Mouse (Mus musculus) c-Kit-negative CD71-positive TER-119-positive erythroid progenitor cells, embryonic 14.5 days (primary cell): ENCODE measurements around the gene Rbm19.

Experiments used
- DNase-seq: peaks from one replicate; pipeline ENCODE4 v3.0.0-alpha.2; 2013; ENCODE audit warnings: low read depth, low spot score

The Rbm19 gene

DNA sequence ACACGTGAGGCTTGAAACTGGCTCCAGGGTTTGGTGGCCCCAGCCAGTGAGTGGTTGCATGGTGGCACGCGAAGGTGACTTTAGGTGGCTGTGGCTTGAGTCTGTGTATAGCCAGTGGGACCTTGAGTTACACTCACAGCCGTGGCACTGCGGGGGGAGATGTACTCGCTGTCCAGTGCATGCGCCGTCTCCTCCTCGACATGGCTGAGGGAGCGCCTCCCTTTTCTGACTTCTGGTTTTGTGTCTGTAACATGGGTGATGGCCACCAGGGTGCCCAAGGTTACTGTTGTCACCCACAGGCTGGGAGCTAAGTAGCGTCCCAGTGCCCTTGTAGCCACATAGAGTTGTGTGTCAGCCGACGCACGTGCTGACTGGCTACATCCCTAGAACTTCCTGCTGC is 19.1 kb downstream of the Rbm19 start:
- DNase-seq, result no peak

DNA sequence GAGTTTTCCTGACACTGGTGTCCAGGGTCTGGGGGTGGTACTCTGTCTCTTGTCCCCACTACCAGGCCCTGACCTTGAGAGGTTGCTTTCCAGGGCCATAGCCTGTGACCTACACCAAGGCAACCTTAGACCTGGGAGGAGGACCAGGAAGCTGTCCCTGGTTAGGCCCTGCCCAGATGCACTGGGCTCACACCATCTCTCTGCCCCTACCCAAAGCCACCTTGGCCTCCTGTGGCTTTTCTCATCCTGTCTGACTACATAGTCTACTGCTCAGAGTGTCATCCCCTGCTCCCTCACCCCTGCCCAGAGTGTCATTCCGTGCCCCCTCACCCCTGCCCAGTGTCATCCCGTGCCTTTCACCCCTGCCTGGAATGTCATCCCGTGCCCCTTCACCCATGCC is 19.6 kb downstream of the Rbm19 start:
- DNase-seq, result no peak

DNA sequence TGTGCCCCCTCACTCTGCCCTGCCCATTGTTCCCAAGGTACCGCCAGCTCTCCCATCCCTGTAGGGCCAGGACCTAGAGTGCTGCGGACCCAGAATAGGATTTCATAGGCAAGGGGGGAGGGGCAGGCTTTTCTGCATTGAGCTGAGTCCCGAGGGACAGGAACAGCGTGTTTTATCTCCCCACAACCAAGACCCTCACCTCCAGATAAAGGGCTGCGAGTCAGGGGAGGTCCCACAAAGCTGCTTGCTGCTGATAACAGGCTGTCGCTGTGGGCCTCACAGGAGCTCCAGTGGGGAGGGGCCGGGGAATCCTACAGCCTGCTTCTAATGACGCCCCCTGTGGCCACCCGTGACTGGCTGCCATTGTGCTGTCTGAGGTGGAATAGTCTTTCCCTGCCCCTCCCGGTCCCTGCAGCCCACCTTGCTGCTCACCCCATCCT is 20.0 kb downstream of the Rbm19 start:
- DNase-seq, result peak; percentile 71

DNA sequence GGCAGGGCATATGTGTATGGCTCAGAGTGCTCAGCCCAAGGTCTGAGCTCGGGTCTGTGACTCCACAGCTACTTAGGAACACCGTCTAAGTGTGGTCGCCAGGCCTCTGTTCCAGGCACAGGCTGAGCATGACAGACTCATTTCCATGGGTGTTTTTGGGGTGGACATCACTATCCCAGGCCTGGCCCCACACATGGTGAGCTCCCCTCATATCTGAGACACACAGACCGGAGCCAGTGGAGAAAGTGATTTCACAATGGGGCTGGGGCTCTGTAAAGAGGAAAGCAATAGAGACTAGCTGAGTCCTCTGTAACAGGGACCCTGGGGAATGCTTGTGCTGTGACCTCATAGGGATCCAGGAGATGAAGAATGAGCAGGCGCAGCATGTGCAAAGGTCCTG is 20.8 kb downstream of the Rbm19 start:
- no peak for DNase-seq

DNA sequence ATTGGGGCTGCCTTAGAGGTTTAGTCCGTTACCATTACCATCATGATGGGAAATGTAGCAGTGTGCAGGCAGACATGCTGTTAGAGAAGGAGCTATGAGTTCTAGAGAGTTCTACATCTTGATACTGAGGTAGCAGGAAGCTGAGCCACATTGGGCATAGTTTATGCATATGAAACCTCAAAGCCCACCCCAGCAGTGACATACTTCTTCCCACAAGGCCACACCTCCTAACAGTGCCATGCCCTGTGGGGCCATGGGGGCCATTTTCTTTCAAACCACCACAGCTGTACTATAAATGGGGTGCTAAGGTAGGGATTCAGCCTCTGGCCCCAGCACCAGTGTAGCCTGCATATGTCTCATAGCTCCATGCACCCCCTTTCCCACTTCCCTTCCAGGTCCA is 21.6 kb downstream of the Rbm19 start:
- DNase-seq, result no peak

DNA sequence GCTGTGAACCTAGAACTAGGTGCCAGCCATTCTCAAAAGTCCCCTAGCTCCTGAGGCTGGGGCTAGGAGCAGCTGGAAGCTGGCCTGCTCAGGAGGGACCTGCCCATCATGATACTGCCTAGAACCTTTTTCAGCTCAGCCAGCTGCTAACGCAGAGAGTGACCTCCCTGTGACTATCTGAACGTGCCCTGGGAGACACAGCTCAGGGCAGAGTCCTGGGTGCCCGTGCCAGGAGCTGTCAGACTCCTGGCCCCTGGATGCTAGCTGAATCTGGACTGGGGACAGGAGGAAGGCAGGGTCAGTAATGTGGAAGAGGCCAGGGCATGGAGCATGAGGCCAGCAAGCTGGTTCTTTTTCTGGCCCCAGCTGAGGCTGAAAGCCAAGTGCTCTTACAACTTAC is 22.1 kb downstream of the Rbm19 start:
- DNase-seq, result no peak

DNA sequence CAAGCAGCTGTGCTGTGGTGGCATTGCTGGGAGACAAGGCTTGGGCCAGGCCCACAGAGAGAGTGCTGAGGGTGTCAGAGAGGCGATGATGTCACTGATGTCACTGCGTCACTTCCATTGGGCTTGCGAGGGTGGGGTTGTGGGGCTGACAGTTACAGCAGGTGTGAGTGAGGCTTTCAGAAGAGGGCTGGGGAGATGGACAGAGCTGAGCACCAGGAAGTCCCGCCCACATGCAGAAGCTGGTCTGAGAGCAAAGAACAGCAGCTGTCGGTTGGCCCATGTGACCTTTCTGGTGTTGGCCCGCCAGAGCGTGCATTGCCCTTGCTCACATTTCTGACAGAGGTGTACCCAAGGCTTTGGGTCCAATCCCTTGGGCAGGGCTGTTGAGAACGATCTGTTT is 23.0 kb downstream of the Rbm19 start:
- no peak for DNase-seq

DNA sequence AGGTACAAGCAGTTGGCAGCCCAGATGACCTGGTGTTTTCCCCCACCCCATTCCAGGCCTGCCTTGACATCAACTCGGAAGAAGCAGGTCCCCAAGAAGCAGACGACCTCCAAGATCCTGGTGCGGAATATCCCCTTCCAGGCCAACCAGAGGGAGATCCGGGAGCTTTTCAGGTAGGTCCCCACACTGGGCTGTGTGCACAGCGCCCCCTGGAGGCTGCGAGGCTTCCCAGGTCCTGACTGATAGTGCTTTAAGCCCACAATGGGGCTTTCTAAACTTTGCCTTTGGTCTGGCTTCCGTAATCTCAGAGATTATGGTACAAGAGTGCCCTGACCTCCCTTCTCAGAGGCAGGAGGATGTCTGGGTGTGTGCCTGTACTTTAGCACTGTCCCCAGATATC is 27.7 kb downstream of the Rbm19 start:
- DNase-seq, result no peak

DNA sequence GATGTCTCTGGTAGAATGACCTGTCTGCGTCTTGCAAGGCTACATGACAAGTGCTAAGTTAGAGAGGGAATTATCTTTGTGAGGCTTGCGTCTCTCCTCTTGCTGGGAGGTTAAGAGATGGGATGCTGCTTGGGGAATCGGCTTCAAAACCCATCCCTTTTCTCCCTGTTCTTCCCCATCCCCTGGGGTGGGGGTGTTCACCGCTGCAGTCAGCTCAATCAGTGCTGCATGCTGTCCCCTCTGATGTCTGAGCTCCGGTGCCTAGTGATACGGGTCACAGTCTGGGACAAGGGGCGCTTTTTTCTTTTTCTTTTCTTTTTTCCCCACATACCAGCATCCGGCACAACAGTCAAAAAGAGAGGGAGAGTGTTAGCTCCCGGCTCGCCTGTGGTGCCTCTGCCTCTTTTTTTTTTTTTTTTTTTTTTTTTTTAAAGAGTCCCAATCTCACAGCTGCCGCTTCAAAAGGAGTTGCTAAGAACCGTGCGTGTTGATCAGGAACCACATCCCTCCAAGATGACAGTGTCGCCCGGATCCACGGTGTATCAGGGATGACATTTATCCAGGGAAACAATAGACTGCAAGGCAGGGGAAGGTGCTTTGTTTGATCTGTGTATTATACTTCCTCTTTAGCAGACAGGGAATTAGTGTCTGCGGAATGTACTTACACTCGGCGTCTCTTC is 29.2 kb downstream of the Rbm19 start:
- no peak for DNase-seq

DNA sequence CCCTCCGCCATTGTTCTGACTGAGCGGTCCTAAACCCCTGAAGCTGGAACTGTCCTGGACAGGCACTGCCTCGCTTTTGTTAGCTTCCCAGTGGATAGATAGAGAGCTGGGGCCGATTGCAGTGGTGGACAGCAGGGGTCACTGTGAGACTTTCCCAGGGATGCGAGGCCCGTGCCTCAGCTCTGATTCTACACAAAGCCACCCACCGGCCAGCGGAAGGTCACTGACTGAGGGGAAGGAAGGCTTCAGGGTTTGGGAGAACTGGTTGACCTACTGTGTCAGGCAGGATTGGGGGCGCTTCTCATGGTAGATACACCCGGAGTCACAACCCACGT is 29.8 kb downstream of the Rbm19 start:
- DNase-seq, result no peak

DNA sequence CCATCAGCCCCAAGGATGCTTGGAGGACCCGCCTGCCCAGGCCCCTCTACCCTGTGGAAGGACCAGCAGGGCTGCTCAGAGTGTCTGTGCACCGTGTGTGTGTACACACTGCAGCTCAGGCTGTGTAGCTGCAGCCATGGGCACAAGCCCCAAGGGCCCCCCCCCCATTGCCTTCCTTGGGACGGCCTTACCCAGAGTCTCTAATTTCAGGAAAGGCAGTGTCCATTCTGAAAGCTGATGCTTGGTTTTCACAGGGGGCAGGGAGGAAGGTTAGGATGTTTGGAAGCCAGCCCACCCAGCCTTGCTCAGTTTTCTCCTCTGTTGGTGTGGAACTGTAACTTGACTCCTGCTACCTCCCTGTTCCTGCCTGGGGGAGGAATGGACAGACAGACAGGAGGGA is 30.6 kb downstream of the Rbm19 start:
- no peak for DNase-seq

DNA sequence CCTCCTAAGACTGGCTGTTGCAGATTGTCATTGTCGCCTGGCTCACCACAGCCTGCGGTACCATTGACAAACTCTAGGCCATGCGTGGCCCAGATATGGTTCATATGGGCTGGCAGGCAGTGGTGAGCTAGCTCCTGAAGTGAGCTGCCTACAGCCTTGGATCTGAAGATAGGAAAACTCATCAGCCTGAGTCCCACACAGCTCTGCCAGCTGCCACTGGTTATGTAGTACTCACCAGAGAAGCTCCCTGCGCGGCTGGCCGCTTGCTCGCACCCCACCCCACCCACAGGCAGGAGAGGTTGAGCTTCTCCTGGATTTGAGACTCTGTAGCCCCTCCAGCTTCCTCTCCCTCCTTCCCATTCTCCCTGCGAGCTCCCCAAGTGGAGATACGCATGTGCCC is 32.0 kb downstream of the Rbm19 start:
- no peak for DNase-seq

DNA sequence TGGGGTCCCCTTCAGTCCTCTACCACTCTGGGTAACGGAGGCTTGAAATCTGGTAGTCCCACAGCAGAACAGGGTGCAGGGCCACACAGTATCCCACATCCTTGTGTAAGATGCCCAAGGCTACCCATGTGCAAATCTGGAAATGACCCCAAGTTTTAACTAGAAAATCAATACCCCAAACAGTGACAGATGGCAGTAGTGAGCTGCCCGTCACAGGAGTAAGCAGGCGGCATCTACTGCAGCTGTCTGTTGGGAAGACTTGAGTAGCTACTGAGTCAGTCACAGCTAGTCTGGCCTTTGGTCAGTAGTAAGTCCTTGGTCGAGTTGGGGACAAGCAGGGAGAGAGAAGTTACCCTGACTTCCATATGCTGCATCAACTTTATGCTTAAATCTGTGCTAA is 34.9 kb downstream of the Rbm19 start:
- no peak for DNase-seq

DNA sequence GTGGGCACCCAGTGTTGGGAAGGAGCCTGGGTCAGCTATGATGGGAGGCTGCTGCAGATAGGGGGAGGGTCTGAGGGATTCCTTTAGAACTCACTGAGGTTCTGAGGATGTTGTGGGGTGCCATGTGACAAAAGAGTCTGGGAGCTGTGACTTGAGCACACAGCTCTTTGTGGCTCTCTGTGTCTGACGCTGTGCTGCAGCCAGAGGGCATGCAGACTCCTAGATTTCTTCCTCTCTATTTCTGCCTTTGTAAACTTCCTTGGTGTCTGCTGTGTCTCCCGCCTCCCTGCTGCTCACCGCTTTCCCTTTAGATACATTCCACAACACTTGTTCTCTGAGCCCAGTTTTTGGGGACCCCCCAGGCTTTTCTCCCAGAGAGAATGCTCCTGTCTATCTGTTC is 36.9 kb downstream of the Rbm19 start:
- DNase-seq, result no peak

DNA sequence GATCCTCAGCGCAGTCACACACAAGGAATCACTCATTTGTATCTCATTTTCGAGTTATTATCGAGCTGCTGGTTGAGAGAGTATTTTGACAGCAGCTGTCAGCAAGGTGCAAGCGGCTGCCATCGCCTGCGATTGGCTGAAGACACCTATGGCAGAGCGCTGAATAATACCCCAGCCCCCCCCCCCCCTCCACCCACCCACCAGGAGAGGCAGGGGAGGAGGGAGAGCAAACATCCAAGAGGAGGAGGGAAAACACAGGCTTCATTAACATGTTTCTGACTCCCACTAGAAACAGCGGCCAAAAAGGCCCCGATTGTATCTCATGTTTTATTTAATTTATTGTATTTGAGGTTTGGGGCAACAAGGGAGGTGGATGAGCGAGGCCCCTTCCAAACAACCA is 39.4 kb downstream of the Rbm19 start:
- no peak for DNase-seq

DNA sequence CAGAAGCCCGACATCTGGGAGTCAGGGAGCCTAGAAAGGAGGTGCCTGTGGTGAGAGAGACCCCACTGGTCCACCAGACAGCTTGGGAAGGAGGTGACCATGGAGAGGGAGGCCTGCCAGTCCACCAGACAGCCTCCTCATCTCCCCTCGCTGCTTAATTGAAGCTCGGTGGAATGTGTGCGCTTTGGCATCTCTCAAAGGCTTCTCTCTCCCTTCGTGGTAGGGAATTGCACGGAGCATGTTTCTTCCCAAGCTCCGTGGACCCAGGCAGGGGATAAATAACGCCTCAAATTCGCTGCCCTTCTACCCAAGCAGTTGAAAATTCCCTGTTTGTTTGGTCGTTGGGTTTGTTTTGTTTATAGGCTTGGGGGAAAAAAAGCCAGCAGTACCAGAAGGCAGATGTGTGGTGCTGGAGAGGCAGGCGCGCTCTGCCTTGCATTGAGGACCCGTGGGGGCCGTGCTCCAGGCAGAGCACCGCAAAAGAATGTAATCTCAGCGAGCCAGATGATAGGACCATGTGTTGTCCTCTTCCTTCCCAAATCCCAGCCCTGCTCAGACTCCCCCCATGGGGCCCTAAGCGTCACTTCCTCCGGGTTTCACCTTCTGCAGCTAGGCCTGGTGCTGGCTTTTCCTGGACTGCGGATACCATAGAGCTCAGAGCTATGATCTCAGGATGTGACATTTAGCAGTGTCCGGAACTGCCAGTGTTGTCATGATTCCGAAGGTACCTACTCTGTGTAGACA is 40.1 kb downstream of the Rbm19 start:
- DNase-seq, result no peak

DNA sequence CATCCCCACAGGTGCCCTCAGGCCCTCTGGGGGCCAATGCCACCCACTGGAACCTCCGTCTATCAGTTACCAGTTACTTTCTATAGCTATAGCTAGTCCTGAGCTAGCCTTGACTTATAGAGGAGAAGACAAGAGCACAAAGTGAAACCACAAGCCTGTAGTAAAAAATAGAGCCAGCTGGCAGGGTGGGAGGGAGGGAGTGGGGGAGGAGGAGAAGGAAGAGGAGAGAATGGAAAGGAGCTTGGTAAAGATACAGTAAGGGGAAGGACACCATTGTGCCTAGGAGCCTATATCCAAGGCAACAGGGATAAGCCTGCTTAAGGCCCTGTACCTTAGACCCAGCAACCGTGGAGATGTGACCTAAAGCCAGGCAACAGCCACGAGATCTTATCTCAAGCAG is 40.9 kb downstream of the Rbm19 start:
- DNase-seq, result no peak

DNA sequence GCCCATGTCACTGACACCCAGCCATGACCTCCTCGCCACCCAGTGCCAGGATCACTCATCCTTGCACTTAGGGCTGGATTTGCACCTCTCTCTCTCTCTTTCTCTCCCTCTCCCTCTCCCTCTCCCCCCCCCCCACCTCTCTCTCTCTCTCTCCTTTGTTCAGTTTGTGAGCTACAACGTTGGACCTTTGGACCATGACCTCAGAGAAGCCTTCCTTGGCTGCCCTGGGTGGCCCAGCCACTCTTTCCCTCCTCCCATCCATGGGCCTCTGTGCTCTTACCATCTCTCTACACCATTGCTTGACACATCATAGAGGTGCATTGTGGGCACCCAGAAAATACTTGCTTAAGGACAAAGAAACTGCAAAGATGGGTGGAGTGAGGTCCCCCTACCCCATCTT is 42.2 kb downstream of the Rbm19 start:
- DNase-seq, result no peak

DNA sequence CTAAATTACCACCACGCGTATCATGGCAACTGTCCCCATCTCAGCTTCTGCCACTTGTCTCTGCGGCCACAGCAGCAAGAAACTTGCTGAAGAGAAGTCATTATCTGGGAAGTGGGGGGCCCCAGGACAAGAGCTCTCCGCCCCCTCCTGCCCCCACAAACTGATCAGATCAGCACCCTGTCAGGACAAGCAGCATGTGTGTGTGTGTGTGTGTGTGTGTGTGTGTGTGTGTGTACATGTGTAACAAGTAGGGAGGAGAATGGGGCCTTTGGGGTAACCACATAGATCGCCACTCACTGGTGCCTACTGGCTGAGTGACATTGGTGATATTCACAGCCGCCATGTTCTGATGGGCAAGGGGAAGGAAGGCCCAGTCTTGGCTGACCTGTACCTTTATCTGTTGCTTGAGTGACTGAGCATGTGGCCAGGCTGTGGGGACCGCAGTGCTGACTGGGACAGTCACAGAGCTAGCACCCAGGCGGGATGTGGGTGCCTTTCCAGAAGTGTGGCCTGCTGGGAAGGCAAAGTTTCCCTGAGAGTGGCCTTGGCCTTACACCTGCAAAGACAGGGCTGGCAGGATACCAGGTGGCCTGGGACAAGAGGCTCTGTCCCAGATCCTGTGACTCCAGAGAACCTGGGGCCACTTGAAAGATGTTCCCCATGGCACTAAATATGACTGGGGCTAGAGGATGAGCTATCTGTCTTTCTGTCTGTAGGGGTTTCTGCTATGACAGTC is 44.8 kb downstream of the Rbm19 start:
- DNase-seq, result no peak

DNA sequence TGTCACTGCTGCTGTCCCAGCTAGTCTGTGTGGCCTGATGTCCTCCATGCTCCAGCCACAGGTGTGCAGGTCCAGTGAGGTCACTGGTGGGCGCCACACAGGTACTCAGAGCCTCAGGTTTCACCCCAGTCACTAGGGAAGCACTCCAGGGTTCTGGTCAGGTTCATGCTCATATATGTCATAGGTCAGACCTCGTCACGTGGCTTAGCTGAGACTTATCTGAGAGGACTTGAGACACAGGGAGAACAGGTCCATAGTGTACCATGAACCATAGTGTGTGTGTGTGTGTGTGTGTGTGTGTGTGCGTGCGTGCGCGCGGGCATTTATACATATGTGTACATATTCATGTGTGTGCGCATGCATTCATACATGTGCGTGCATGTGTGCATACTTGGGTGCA is 46.4 kb downstream of the Rbm19 start:
- DNase-seq, result no peak

DNA sequence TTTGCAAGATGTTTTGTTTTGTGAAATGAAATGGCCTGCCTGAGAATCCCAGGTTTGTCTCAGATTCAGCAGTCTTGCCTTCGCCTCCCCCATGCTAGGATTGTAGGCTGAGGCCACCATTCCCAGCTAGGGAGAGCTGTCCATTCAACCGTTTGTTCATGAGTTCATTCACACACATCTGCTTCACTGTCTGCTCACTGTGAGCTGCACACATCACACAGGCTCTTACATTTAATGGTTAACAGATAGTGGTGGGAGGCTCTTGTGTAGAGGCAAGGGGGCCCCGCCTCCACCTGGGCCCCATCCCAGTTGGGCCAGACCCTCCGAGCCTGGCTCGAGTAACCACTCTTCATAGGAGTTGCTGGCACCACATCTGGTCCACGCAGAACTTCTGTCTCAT is 47.2 kb downstream of the Rbm19 start:
- DNase-seq, result no peak

DNA sequence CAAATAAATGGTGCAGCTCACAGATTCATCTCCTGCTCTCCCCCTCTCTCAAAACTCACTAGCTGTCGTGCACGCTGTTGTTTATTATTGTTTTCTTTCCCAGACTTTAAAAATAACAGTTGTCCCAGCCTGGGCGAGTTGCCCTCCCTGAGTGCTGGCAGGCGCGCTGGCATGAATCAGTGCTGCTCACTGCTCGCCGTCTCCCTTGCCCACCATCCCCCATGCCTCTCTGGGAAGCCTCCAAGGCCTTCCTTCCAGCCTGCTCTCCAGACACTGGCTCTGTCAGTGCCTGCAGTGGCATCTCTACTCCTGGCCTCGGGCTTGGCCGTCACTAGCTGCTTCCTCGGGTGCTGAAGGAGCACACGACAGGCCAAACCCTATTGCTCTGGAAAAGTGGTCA is 48.2 kb downstream of the Rbm19 start:
- DNase-seq, result no peak
